Mouse (Mus musculus) neural tube, embryonic 12.5 days (tissue): ENCODE results near the gene Ciz1. TPM values are rescaled to one million over a fixed set of nuclear protein-coding genes. Genes with fewer than 3 reads are reported as not detected.

ENCODE experiments used
- ATAC-seq: fragments of 200-750 bp; cut with Nextera tagmentation; 2 replicates; pipeline ENCODE4 v1.8.0; 2017; ENCODE audit warnings: low read depth, mild to moderate bottlenecking, moderate TSS enrichment, moderate library complexity; ENCODE audit not compliant: low FRiP score
- H3K27ac ChIP-seq: fragments of 300-500 bp; sonication (generic); 2 replicates; pipeline ENCODE4 v1.5.1; 2016
- H3K27me3 ChIP-seq: fragments of 300-500 bp; sonication (generic); replicated peaks from 2 replicates; pipeline ENCODE4 v1.6.1; 2016; ENCODE audit warnings: mild to moderate bottlenecking
- H3K36me3 ChIP-seq: fragments of 300-500 bp; sonication (generic); 2 replicates; pipeline ENCODE4 v1.6.1; 2016; ENCODE audit warnings: mild to moderate bottlenecking
- H3K4me1 ChIP-seq: fragments of 300-500 bp; sonication (generic); 2 replicates; pipeline ENCODE4 v1.6.1; 2016
- H3K4me2 ChIP-seq: fragments of 300-500 bp; sonication (generic); replicated peaks from 2 replicates; pipeline ENCODE4 v1.6.1; 2016; ENCODE audit warnings: mild to moderate bottlenecking
- H3K4me3 ChIP-seq: fragments of 300-500 bp; sonication (generic); 2 replicates; pipeline ENCODE4 v1.5.1; 2016
- H3K9ac ChIP-seq: fragments of 300-500 bp; sonication (generic); 2 replicates; pipeline ENCODE4 v1.6.1; 2016; ENCODE audit warnings: mild to moderate bottlenecking
- H3K9me3 ChIP-seq: fragments of 300-500 bp; sonication (generic); 2 replicates; pipeline ENCODE4 v1.6.1; 2016; ENCODE audit warnings: mild to moderate bottlenecking
- WGBS: fragments of 180-500 bp; shearing (Covaris S2); methylation state at CpG from one replicate; pipeline ENCODE4 v1.1.7; 2016; 5-methylcytosine and 5-hydroxymethylcytosine counted together
- polyA plus RNA-seq: library from polyadenylated mRNA; unstranded; fragments of >200 nt; fragmentation: Nextera tagmentation; extraction: Ambion mirVana; gene quantifications from 2 replicates; pipeline ENCODE4 v1.2.1, GENCODE M21; 2016

Gene Ciz1
- polyA plus RNA-seq, 1 experiment from 2014 or later, result 57.6 TPM

DNA sequence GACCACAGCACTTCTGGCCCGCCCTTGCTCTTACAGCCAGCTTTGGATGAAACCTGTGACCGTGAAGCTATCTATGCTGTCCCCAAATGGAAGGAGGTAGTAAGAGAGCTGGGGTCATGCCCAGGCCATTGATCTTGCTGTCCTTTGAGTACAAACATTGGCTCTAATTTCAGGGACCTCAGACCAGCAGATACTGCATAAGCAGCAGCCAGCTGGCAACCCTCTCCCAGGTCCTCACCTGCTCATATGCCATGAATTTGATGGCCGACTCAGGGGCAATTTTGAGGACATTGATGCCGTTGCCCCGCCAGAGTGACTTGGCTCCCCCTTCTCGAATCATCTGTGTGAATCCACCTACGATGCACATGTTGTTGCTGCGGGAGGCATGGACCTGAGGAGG lies 65.4 kb downstream of the Ciz1 start:
- no peak overlapping the region for H3K4me3 ChIP-seq
- no peaks in the 10 kb centered on the region for H3K9me3 ChIP-seq
- ATAC-seq, result no peak
- no peak overlapping the region; the same call in 1 of the 2 replicates for H3K27ac ChIP-seq
- 91% methylated on average over 8 of the region's 8 CpGs for WGBS
- peaks cover 76% of the 10 kb centered on the region for H3K36me3 ChIP-seq
- H3K9ac ChIP-seq, result no peak overlapping the region
- no peak overlapping the region for H3K4me2 ChIP-seq
- no peaks in the 10 kb centered on the region for H3K27me3 ChIP-seq
- no peaks in the 10 kb centered on the region for H3K4me1 ChIP-seq

DNA sequence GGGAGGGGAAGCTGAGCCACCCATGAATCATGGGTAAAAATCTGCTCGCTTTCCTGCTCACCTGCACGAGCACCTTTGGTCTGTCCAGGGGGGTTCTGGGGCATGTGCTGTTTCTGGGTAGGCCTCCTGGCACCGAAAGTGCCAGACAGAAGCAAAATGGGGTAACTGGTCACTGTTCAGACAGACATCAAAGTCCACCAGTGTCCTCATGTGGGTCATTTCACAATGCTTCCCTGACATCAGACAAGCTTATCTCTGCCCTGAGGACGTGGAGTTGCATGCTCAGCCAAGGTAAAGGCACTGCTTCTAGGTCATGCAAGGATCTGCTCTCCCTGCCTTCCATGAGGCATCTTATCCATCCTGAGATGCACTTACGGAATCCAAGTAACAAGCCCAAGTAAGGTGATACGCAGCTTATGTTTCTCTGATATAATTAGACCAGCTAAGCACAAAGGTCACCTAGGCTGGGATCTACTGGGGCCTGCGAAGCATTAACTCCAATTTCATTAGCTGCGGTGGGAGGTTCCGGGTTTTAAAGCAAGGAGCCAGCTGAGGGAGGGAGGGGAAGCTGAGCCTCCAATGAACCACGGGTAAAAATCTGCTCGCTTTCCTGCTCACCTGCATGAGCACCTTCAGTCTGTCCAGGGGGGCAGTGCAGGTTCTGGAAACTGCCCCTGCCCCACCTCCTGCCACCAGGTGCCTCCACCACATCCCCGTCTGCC lies 66.5 kb downstream of the Ciz1 start:
- Histone ChIP-seq H3K4me1 (peaks cover 7% of the 10 kb centered on the region), H3K9me3 (no peaks in the 10 kb centered on the region), H3K27ac (no peak overlapping the region), H3K36me3 (peaks cover 75% of the 10 kb centered on the region), H3K4me3 (no peak overlapping the region), H3K4me2 (no peak overlapping the region), H3K27me3 (no peaks in the 10 kb centered on the region), H3K9ac (no peak overlapping the region)
- WGBS, result 91% methylated on average over 12 of the region's 12 CpGs
- no peak for ATAC-seq

DNA sequence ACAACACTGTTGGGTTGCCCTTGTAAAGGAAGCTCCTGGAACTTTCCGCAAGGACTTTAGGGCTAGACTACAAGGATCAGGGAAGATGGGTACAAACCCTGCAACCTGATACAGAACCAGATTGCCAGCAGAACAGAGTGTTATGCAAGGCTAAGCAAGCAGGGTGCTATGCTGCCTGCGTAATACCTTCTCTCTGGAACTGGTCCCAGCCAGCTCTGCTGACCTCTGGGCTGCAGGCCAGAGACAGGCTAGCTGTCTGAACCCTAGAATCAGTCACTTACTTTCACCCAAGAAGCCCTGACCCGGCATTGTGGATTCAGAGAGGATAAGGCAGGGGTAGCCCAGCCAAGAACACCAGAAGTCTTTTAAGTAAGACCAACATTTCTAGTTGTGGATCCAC lies 67.2 kb downstream of the Ciz1 start:
- no peak overlapping the region for H3K9ac ChIP-seq
- 94% methylated on average over 3 of the region's 3 CpGs for WGBS
- no peaks in the 10 kb centered on the region for H3K9me3 ChIP-seq
- ATAC-seq, result no peak
- H3K27ac ChIP-seq, result no peak overlapping the region
- H3K36me3 ChIP-seq, result peaks cover 67% of the 10 kb centered on the region
- H3K4me2 ChIP-seq, result no peak overlapping the region
- H3K4me3 ChIP-seq, result no peak overlapping the region
- peaks cover 15% of the 10 kb centered on the region for H3K4me1 ChIP-seq
- H3K27me3 ChIP-seq, result no peaks in the 10 kb centered on the region

- no peak for ATAC-seq
- Histone ChIP-seq H3K4me3 (no peak overlapping the region), H3K27ac (no peak overlapping the region), H3K36me3 (peaks cover 60% of the 10 kb centered on the region), H3K9ac (no peak overlapping the region), H3K4me1 (peaks cover 22% of the 10 kb centered on the region), H3K4me2 (no peak overlapping the region), H3K9me3 (no peaks in the 10 kb centered on the region), H3K27me3 (no peaks in the 10 kb centered on the region)
- whole genome bisulfite sequencing, result 90% methylated on average over 12 of the region's 12 CpGs
Observed at GRCm38 (mm10) chr2:32420066-32420608, 68.0 kb downstream of the Ciz1 start.

- no peak overlapping the region for H3K9ac ChIP-seq
- no peaks in the 10 kb centered on the region for H3K27me3 ChIP-seq
- peaks cover 55% of the 10 kb centered on the region for H3K36me3 ChIP-seq
- 84% methylated on average over 6 of the region's 6 CpGs for WGBS
- no peaks in the 10 kb centered on the region for H3K9me3 ChIP-seq
- no peak overlapping the region for H3K4me2 ChIP-seq
- H3K4me1 ChIP-seq, result peaks cover 22% of the 10 kb centered on the region
- H3K27ac ChIP-seq, result no peak overlapping the region
- no peak overlapping the region for H3K4me3 ChIP-seq
- ATAC-seq, result no peak
Observed at GRCm38 (mm10) chr2:32420647-32421046, 68.5 kb downstream of the Ciz1 start.

GRCm38 (mm10) chr2:32421851-32422251 lies 69.7 kb downstream of the Ciz1 start:
- H3K4me2 ChIP-seq, result no peak overlapping the region
- peaks cover 43% of the 10 kb centered on the region for H3K36me3 ChIP-seq
- 93% methylated on average over 6 of the region's 6 CpGs for WGBS
- H3K27ac ChIP-seq, result no peak overlapping the region
- H3K4me1 ChIP-seq, result peaks cover 22% of the 10 kb centered on the region
- no peak for ATAC-seq
- H3K9ac ChIP-seq, result no peak overlapping the region
- H3K27me3 ChIP-seq, result no peaks in the 10 kb centered on the region
- H3K9me3 ChIP-seq, result no peaks in the 10 kb centered on the region
- no peak overlapping the region for H3K4me3 ChIP-seq

DNA sequence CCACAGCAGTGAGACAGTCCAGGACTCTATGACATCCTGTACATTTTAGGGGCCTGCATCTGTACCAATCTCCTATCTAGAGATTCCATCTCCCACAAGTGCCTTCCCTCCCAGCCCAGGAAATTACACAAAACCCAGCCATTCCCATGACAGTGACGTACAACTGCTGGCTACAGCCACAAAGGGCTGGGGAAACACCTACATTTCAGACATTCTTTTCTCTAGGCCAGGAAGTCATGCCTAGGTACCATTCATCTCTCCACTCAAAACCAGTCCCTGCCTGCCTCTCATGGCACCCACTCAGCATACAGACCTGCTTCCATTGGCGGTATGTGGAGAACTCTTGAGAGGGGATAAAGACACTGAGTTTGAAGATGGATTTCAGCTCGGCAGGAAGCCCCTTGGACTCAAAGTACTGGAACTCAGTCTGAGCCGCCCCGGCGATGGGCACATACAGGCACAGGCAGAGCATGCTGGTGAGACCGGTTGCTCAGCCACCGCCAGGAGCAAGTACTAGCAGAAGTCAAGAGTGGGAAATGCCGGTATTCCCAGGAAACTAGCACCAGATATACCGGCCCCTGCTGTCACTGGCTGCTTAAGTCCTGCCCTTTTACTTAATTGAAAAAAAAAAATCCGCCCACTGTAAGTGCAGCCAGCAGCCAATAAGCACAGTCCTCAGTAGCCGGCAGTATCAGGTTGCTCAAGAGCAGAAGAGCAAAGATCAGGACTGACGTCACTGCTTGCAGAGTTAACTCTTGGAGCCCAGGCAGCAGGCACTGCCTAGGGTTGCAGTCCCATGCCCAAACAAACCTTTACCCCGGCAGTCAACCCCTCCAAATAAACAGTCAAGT lies 71.6 kb downstream of the Ciz1 start:
- Histone ChIP-seq H3K36me3 (peaks cover 24% of the 10 kb centered on the region), H3K9ac (peak overlapping the region; percentile 52), H3K4me1 (peaks cover 33% of the 10 kb centered on the region), H3K27me3 (no peaks in the 10 kb centered on the region), H3K4me3 (peak overlapping the region; percentile 35), H3K4me2 (peak overlapping the region; percentile 72), H3K9me3 (no peaks in the 10 kb centered on the region), H3K27ac (0 out of 2 replicates have a peak overlapping the region, but pooled peaks have one; percentile 64)
- WGBS, result 2% methylated on average over 14 of the region's 14 CpGs
- peak; percentile 83 for ATAC-seq

DNA sequence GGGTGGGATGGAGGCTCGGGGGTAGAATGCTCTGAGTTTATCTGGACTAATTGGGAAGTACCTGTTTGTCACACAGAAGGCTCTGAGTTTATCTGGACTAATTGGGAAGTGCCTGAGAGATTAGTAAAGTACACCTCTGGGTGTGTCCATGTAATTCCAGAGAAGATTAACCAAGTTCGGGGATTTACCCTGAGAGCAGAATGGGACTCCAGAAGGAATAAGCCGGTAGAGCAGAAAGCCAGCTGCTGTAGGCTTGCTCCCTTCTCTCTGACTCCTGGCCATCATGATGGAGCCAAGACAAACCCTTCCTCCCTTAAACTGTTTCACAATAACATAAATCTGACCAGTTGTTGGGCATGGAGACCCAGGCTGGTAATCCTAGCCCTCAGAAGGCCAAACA lies 72.7 kb downstream of the Ciz1 start:
- Histone ChIP-seq H3K4me2 (no peak overlapping the region), H3K4me1 (peaks cover 44% of the 10 kb centered on the region)

DNA sequence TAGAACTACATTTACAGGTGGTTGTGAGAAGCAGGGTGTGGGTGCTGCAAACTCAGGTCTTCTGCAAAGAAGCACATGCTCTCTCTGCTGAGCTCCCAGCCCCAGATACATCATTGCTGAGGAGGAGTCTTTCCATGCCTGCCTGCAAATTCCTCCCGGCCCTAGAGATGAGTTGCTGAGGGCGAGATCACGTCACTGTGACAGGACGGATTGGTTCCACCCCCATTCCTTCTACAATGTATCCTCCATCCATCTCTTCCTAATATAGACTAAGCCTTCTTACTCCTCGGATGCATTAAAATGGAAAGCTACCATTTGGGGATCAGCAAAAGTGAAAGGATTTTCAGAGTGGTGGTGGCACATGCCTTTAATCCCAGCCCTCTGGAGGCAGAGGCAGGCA lies 73.4 kb downstream of the Ciz1 start:
- H3K36me3 ChIP-seq, result peaks cover 6% of the 10 kb centered on the region
- no peak overlapping the region for H3K4me2 ChIP-seq
- peaks cover 52% of the 10 kb centered on the region for H3K4me1 ChIP-seq
- WGBS, result 88% methylated on average over 5 of the region's 5 CpGs
- H3K9ac ChIP-seq, result no peak overlapping the region
- H3K9me3 ChIP-seq, result no peaks in the 10 kb centered on the region
- H3K4me3 ChIP-seq, result no peak overlapping the region
- no peak for ATAC-seq
- no peaks in the 10 kb centered on the region for H3K27me3 ChIP-seq
- no peak overlapping the region for H3K27ac ChIP-seq

More for the DNA sequence above, 72.7 kb downstream of the Ciz1 start:
- H3K27me3 ChIP-seq, result no peaks in the 10 kb centered on the region
- ATAC-seq, result no peak
- no peak overlapping the region for H3K4me3 ChIP-seq
- peaks cover 14% of the 10 kb centered on the region for H3K36me3 ChIP-seq
- peak overlapping the region; percentile 8; the same call in 1 of the 2 replicates for H3K27ac ChIP-seq
- 77% methylated on average over 3 of the region's 3 CpGs for WGBS
- no peak overlapping the region for H3K9ac ChIP-seq
- no peaks in the 10 kb centered on the region for H3K9me3 ChIP-seq

- H3K27ac ChIP-seq, result no peak overlapping the region
- no peak overlapping the region for H3K9ac ChIP-seq
- H3K36me3 ChIP-seq, result peaks cover under 1% of the 10 kb centered on the region; the same call in 1 of the 2 replicates
- H3K4me2 ChIP-seq, result no peak overlapping the region
- no peak overlapping the region for H3K4me3 ChIP-seq
- ATAC-seq, result no peak
- H3K27me3 ChIP-seq, result no peaks in the 10 kb centered on the region
- peaks cover 55% of the 10 kb centered on the region for H3K4me1 ChIP-seq
- WGBS, result 93% methylated on average over 1 of the region's 1 CpGs
- no peaks in the 10 kb centered on the region for H3K9me3 ChIP-seq
Observed at GRCm38 (mm10) chr2:32426141-32426540, 74.0 kb downstream of the Ciz1 start.

- WGBS, result 87% methylated on average over 5 of the region's 5 CpGs
- Histone ChIP-seq H3K9me3 (no peaks in the 10 kb centered on the region), H3K27ac (no peak overlapping the region), H3K4me1 (peaks cover 62% of the 10 kb centered on the region), H3K9ac (no peak overlapping the region), H3K27me3 (no peaks in the 10 kb centered on the region), H3K4me2 (peak overlapping the region; percentile 83), H3K36me3 (no peaks in the 10 kb centered on the region), H3K4me3 (no peak overlapping the region)
- ATAC-seq, result no peak
Observed at GRCm38 (mm10) chr2:32427720-32428119, 75.6 kb downstream of the Ciz1 start.

- peak overlapping the region; percentile 83 for H3K4me2 ChIP-seq
- no peaks in the 10 kb centered on the region for H3K36me3 ChIP-seq
- peaks cover 58% of the 10 kb centered on the region for H3K4me1 ChIP-seq
- peak overlapping the region; percentile 25 for H3K4me3 ChIP-seq
- WGBS, result 39% methylated on average over 8 of the region's 8 CpGs
- peak; percentile 45; the same call in 1 of the 2 replicates for ATAC-seq
- H3K9me3 ChIP-seq, result no peaks in the 10 kb centered on the region
- no peaks in the 10 kb centered on the region for H3K27me3 ChIP-seq
- H3K9ac ChIP-seq, result peak overlapping the region; percentile 51; the same call in 1 of the 2 replicates
- peak overlapping the region; percentile 53; the same call in 1 of the 2 replicates for H3K27ac ChIP-seq
Observed at GRCm38 (mm10) chr2:32428262-32428722, 76.2 kb downstream of the Ciz1 start.
